Mouse (Mus musculus) midbrain, embryonic 13.5 days (tissue): ENCODE data around the gene Cdc34. TPM values are rescaled to one million over a fixed set of nuclear protein-coding genes. Genes with fewer than 3 reads are reported as not detected.
A peak's percentile ranks its signal among the peaks of the same experiment; 100 is the strongest.

ENCODE experiments used
- ATAC-seq: fragments of 200-750 bp; cut with Nextera tagmentation; 2 replicates; pipeline ENCODE4 v1.8.0; 2017; ENCODE audit warnings: mild to moderate bottlenecking, moderate TSS enrichment, moderate library complexity
- H3K27ac ChIP-seq: fragments of 300-500 bp; sonication (generic); 2 replicates; pipeline ENCODE4 v1.5.1; 2015; ENCODE audit warnings: inconsistent platforms, mild to moderate bottlenecking, moderate library complexity
- H3K27me3 ChIP-seq: fragments of 300-500 bp; sonication (generic); 2 replicates; pipeline ENCODE4 v1.6.1; 2015; ENCODE audit warnings: mild to moderate bottlenecking, inconsistent platforms
- H3K36me3 ChIP-seq: fragments of 300-500 bp; sonication (generic); 2 replicates; pipeline ENCODE4 v1.6.1; 2015; ENCODE audit warnings: mild to moderate bottlenecking, inconsistent platforms
- H3K4me1 ChIP-seq: fragments of 300-500 bp; sonication (generic); replicated peaks from 2 replicates; pipeline ENCODE4 v1.6.1; 2015; ENCODE audit warnings: inconsistent platforms
- H3K4me2 ChIP-seq: fragments of 300-500 bp; sonication (generic); replicated peaks from 2 replicates; pipeline ENCODE4 v1.6.1; 2015; ENCODE audit warnings: moderate library complexity, mild to moderate bottlenecking, inconsistent platforms
- H3K4me3 ChIP-seq: fragments of 300-500 bp; sonication (generic); replicated peaks from 2 replicates; pipeline ENCODE4 v1.5.1; 2015; ENCODE audit warnings: mild to moderate bottlenecking, inconsistent platforms
- H3K9ac ChIP-seq: fragments of 300-500 bp; sonication (generic); replicated peaks from 2 replicates; pipeline ENCODE4 v1.6.1; 2015; ENCODE audit warnings: mild to moderate bottlenecking, inconsistent platforms
- H3K9me3 ChIP-seq: fragments of 300-500 bp; sonication (generic); 2 replicates; pipeline ENCODE4 v1.6.1; 2016; ENCODE audit warnings: mild to moderate bottlenecking, inconsistent platforms
- WGBS: fragments of 180-500 bp; shearing (Covaris S2); methylation state at CpG from one replicate; pipeline ENCODE4 v1.1.7; 2015; 5-methylcytosine and 5-hydroxymethylcytosine counted together
- polyA plus RNA-seq: library from polyadenylated mRNA; unstranded; fragments of >200 nt; fragmentation: Nextera tagmentation; extraction: Ambion mirVana; gene quantifications from 2 replicates; pipeline ENCODE4 v1.2.1, GENCODE M21; 2015

Cdc34 gene
- polyA plus RNA-seq, 1 experiment from 2014 or later: 109 TPM

- no peaks in the 10 kb centered on the region for H3K9me3 ChIP-seq
- H3K9ac ChIP-seq: no peak overlapping the region
- no peak overlapping the region for H3K27ac ChIP-seq
- H3K36me3 ChIP-seq: no peaks in the 10 kb centered on the region
- no peak overlapping the region for H3K4me3 ChIP-seq
- 66% methylated on average over 2 of the region's 2 CpGs for WGBS
- no peak overlapping the region for H3K4me2 ChIP-seq
- H3K4me1 ChIP-seq: peaks cover 8% of the 10 kb centered on the region
- ATAC-seq: no peak
- H3K27me3 ChIP-seq: no peaks in the 10 kb centered on the region
These were observed 21.7 kb upstream of the Cdc34 start for GRCm38 (mm10) chr10:79660298-79660697.

DNA sequence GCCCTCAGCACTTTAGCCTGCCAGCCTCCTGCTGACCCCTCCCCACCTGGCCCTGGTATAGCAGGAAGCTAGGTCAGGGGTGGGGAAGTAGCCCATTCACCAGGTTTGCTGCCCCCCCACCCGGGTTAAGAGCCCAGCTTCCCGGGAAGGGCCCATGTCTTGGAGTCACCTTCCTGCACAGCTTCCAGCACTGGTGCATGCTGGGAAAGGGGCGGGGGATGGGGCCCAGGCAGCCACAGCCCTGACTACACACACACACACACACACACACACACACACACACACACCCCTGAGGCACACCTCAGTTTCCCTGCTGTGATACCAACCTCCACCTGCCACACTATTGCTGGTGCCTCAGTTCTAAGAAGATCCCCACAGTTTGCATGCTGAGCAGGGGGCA, 20.1 kb upstream of the Cdc34 start:
- no peak overlapping the region for H3K9ac ChIP-seq
- H3K4me2 ChIP-seq: no peak overlapping the region
- H3K36me3 ChIP-seq: no peaks in the 10 kb centered on the region
- no peak overlapping the region for H3K4me3 ChIP-seq
- no peak overlapping the region for H3K27ac ChIP-seq
- no peaks in the 10 kb centered on the region for H3K27me3 ChIP-seq
- H3K9me3 ChIP-seq: no peaks in the 10 kb centered on the region
- WGBS: 38% methylated on average over 3 of the region's 3 CpGs
- no peak for ATAC-seq
- peaks cover 4% of the 10 kb centered on the region; the same call in 1 of the 2 replicates for H3K4me1 ChIP-seq

- Histone ChIP-seq H3K4me3 (no peak within 1 kb of the TSS), H3K27ac (no peak within 1 kb of the TSS), H3K9ac (no peak within 1 kb of the TSS), H3K4me2 (no peak within 1 kb of the TSS), H3K27me3 (no peaks in the 10 kb centered on the region), H3K36me3 (no peaks in the 10 kb centered on the region), H3K9me3 (no peaks in the 10 kb centered on the region), H3K4me1 (peaks cover 12% of the 10 kb centered on the region)
- 0 out of 2 replicates have a peak, but pooled peaks have one; percentile 10 for ATAC-seq
- WGBS: 9% methylated on average over 13 of the region's 13 CpGs
These were observed 17.8 kb upstream of the Cdc34 start, which contains the start of gene Madcam1 for GRCm38 (mm10) chr10:79664131-79664665. Gene Madcam1, plus strand, starts transcription at chr10:79664559.

DNA sequence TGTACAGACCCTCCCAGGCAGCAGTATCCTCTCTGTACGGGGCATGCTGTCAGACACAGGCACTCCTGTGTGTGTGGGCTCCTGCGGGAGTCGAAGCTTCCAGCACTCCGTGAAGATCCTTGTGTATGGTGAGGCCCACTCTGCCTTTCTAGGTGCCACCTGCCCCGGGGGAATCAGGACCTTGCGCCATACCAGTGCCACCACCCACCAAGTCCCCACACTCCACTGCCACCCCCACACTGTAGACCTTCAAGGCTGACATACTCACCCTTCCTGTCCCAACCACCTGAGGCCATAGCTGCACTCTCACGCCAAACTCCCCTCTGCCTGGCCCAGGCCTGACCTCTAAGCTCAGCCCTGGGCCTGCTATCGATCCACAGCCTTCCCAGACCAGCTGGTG, 16.9 kb upstream of the Cdc34 start:
- H3K9me3 ChIP-seq: no peaks in the 10 kb centered on the region
- no peak for ATAC-seq
- H3K4me1 ChIP-seq: peaks cover 14% of the 10 kb centered on the region
- H3K9ac ChIP-seq: no peak overlapping the region
- no peaks in the 10 kb centered on the region for H3K36me3 ChIP-seq
- no peak overlapping the region for H3K4me2 ChIP-seq
- WGBS: 83% methylated on average over 8 of the region's 8 CpGs
- H3K27ac ChIP-seq: no peak overlapping the region
- H3K4me3 ChIP-seq: no peak overlapping the region
- H3K27me3 ChIP-seq: no peaks in the 10 kb centered on the region

- WGBS: 73% methylated on average over 9 of the region's 9 CpGs
- H3K36me3 ChIP-seq: no peaks in the 10 kb centered on the region
- no peak overlapping the region for H3K9ac ChIP-seq
- peaks cover 28% of the 10 kb centered on the region for H3K4me1 ChIP-seq
- no peak overlapping the region for H3K4me3 ChIP-seq
- no peaks in the 10 kb centered on the region for H3K9me3 ChIP-seq
- no peak overlapping the region for H3K27ac ChIP-seq
- no peak overlapping the region for H3K4me2 ChIP-seq
- no peaks in the 10 kb centered on the region for H3K27me3 ChIP-seq
- no peak for ATAC-seq
These were observed 15.5 kb upstream of the Cdc34 start for GRCm38 (mm10) chr10:79666493-79666892.

DNA sequence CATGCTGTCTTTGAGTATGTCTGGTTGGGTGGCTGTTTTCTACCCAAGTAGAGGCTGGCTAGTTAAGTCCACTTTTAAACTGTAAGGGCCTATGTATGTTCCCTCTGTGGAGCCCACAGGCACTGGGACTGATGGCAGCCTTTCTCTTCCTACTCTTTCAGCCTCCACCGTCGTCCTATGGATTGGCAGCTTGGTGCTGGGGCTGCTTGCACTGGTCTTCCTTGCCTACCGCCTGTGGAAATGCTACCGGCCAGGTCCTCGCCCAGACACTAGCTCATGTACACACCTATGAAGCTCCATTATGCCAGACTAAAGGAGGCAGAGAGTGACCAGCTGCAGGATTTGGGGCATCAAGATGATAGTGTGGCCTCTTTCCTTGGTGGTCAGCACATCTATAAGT, 13.9 kb upstream of the Cdc34 start:
- peaks cover 8% of the 10 kb centered on the region for H3K36me3 ChIP-seq
- H3K27ac ChIP-seq: peak overlapping the region; percentile 98
- peaks cover 28% of the 10 kb centered on the region for H3K4me1 ChIP-seq
- 81% methylated on average over 5 of the region's 5 CpGs for WGBS
- no peak for ATAC-seq
- peak overlapping the region; percentile 95; the same call in 1 of the 2 replicates for H3K4me3 ChIP-seq
- H3K9me3 ChIP-seq: no peaks in the 10 kb centered on the region
- H3K27me3 ChIP-seq: no peaks in the 10 kb centered on the region
- H3K9ac ChIP-seq: peak overlapping the region; percentile 8; the same call in 1 of the 2 replicates
- H3K4me2 ChIP-seq: peak overlapping the region; percentile 86

GRCm38 (mm10) chr10:79668771-79669575, 13.0 kb upstream of the Cdc34 start, which contains the start of gene Tpgs1:
Gene Tpgs1, plus strand, starts transcription at chr10:79669369.
- Histone ChIP-seq H3K9me3 (no peaks in the 10 kb centered on the region), H3K9ac (peak within 1 kb of the TSS; percentile 95), H3K4me2 (peak within 1 kb of the TSS; percentile 86), H3K27me3 (no peaks in the 10 kb centered on the region), H3K4me3 (peak within 1 kb of the TSS; percentile 95), H3K27ac (peak within 1 kb of the TSS; percentile 98), H3K4me1 (peaks cover 28% of the 10 kb centered on the region), H3K36me3 (peaks cover 16% of the 10 kb centered on the region)
- ATAC-seq: peak; percentile 83
- under 1% methylated on average over 45 of the region's 45 CpGs for WGBS

- Histone ChIP-seq H3K4me1 (peaks cover 24% of the 10 kb centered on the region), H3K4me2 (peak overlapping the region; percentile 86), H3K27me3 (no peaks in the 10 kb centered on the region), H3K9ac (peak overlapping the region; percentile 95), H3K9me3 (no peaks in the 10 kb centered on the region), H3K4me3 (peak overlapping the region; percentile 95), H3K27ac (peak overlapping the region; percentile 98), H3K36me3 (peaks cover 17% of the 10 kb centered on the region)
- under 1% methylated on average over 47 of the region's 47 CpGs for WGBS
- ATAC-seq: peak; percentile 77
These were observed 12.4 kb upstream of the Cdc34 start for GRCm38 (mm10) chr10:79669576-79670057.

GRCm38 (mm10) chr10:79670071-79670888, 11.7 kb upstream of the Cdc34 start:
- H3K9ac ChIP-seq: peak overlapping the region; percentile 95
- H3K9me3 ChIP-seq: no peaks in the 10 kb centered on the region
- H3K27me3 ChIP-seq: no peaks in the 10 kb centered on the region
- H3K4me1 ChIP-seq: peaks cover 24% of the 10 kb centered on the region
- H3K36me3 ChIP-seq: peaks cover 19% of the 10 kb centered on the region
- H3K4me2 ChIP-seq: peak overlapping the region; percentile 86
- WGBS: 32% methylated on average over 15 of the region's 15 CpGs
- peak; percentile 55 for ATAC-seq
- peak overlapping the region; percentile 95 for H3K4me3 ChIP-seq
- peak overlapping the region; percentile 98 for H3K27ac ChIP-seq

GRCm38 (mm10) chr10:79671396-79672087, 10.5 kb upstream of the Cdc34 start:
- peaks cover 32% of the 10 kb centered on the region for H3K36me3 ChIP-seq
- peak overlapping the region; percentile 86; the same call in 1 of the 2 replicates for H3K4me2 ChIP-seq
- H3K9ac ChIP-seq: no peak overlapping the region
- H3K4me3 ChIP-seq: peak overlapping the region; percentile 95; the same call in 1 of the 2 replicates
- H3K9me3 ChIP-seq: no peaks in the 10 kb centered on the region
- 65% methylated on average over 6 of the region's 6 CpGs for WGBS
- H3K27ac ChIP-seq: no peak overlapping the region
- H3K27me3 ChIP-seq: no peaks in the 10 kb centered on the region
- no peak for ATAC-seq
- H3K4me1 ChIP-seq: peaks cover 24% of the 10 kb centered on the region

DNA sequence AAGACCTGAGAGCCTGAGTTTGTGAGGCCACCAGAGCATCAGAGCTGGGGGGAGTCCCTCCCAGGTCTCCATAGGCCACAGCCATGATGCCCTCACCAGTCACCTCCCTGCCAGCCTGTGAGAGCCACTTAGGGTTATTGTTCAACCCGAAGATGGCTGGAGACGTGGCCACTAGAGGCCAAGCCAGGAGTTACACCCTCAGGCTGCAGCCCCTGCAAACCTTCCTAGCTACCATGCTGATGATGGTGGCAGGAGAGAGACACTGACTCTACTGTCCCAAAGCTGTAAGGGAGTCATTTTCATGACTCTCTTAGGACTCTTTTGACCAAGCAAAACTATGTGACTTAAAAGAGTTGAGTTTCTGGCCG, 9.9 kb upstream of the Cdc34 start:
- no peaks in the 10 kb centered on the region for H3K27me3 ChIP-seq
- ATAC-seq: no peak
- no peaks in the 10 kb centered on the region for H3K9me3 ChIP-seq
- H3K27ac ChIP-seq: no peak overlapping the region
- H3K4me2 ChIP-seq: no peak overlapping the region
- peaks cover 24% of the 10 kb centered on the region for H3K4me1 ChIP-seq
- no peak overlapping the region for H3K4me3 ChIP-seq
- peaks cover 35% of the 10 kb centered on the region for H3K36me3 ChIP-seq
- 53% methylated on average over 3 of the region's 3 CpGs for WGBS
- no peak overlapping the region for H3K9ac ChIP-seq
